Mouse (Mus musculus): ENCODE results near the gene Sik2. TPM values are rescaled to one million over a fixed set of nuclear protein-coding genes. Genes with fewer than 3 reads are reported as not detected.

The Sik2 gene
- polyA plus RNA-seq, 1 experiment from 2014 or later = 18.5 TPM

DNA sequence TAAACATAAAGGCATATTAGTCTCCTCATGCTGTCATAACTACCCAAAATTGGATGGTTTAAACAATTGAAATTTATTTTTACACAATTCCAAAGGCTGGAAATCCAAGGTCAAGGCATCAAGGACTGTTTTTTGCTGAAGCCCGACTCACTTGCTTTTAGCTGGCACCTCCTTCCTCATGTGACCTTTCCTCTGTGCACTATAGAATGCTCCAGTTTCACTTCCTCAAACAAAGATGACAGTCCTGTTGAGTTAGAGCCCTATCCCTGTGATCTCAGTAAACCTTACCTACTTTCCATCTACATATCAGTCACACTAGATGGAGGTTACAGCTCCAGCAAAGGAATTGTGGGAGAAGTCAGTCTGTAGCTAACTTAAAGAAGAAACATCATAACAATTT lies 21.3 kb upstream of the Sik2 start:
- Histone ChIP-seq H3K27me3 (ENCODE audit: control insufficient read depth, insufficient read depth, low read length) (no peaks in the 10 kb centered on the region), H3K36me3 (ENCODE audit: control insufficient read depth, insufficient read depth) (no peaks in the 10 kb centered on the region), H3K9ac (ENCODE audit: low read length) (no peak overlapping the region), H3K27ac (ENCODE audit: low read length) (no peak overlapping the region), H3K9me3 (replicated peaks; ENCODE audit: control insufficient read depth, low read length) (no peaks in the 10 kb centered on the region), H3K4me2 (ENCODE audit: low read depth, low read length) (no peak overlapping the region), H3K4me1 (ENCODE audit: control insufficient read depth, insufficient read depth, low read length) (no peaks in the 10 kb centered on the region), H3K4me3 (ENCODE audit: low read length) (no peak overlapping the region)
- 35% methylated on average over 1 of the region's 1 CpGs for WGBS
- ATAC-seq (replicated peaks; ENCODE audit: extremely low read depth, insufficient read depth, low FRiP score) = no peak

DNA sequence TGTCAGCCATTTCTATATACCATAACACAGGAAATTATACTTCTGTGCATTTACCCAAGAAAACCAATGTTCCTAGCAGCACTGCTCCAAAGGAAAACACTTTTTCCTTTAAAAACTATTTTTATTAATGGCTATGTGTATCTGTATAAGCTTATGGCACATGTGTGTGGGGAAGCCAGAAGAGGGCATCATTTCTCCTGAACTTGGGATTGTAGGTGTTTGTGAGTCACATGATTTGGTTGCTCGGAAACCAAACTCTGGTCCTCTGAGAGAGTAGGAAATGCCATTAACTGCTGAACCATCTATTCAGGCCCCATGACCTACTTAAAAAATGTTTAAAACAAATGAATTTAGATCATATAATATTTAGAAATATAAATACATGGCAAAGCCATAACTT lies 18.1 kb upstream of the Sik2 start:
- no peaks in the 10 kb centered on the region for H3K27me3 ChIP-seq (ENCODE audit: control insufficient read depth, insufficient read depth, low read length)
- H3K9me3 ChIP-seq (replicated peaks; ENCODE audit: control insufficient read depth, low read length) = no peaks in the 10 kb centered on the region
- no peak for ATAC-seq (replicated peaks; ENCODE audit: extremely low read depth, insufficient read depth, low FRiP score)
- no peaks in the 10 kb centered on the region for H3K36me3 ChIP-seq (ENCODE audit: control insufficient read depth, insufficient read depth)
- no peaks in the 10 kb centered on the region for H3K4me1 ChIP-seq (ENCODE audit: control insufficient read depth, insufficient read depth, low read length)
- WGBS = 71% methylated on average over 1 of the region's 1 CpGs
- H3K9ac ChIP-seq (ENCODE audit: low read length) = no peak overlapping the region
- no peak overlapping the region for H3K4me2 ChIP-seq (ENCODE audit: low read depth, low read length)
- H3K27ac ChIP-seq (ENCODE audit: low read length) = no peak overlapping the region
- H3K4me3 ChIP-seq (ENCODE audit: low read length) = no peak overlapping the region

DNA sequence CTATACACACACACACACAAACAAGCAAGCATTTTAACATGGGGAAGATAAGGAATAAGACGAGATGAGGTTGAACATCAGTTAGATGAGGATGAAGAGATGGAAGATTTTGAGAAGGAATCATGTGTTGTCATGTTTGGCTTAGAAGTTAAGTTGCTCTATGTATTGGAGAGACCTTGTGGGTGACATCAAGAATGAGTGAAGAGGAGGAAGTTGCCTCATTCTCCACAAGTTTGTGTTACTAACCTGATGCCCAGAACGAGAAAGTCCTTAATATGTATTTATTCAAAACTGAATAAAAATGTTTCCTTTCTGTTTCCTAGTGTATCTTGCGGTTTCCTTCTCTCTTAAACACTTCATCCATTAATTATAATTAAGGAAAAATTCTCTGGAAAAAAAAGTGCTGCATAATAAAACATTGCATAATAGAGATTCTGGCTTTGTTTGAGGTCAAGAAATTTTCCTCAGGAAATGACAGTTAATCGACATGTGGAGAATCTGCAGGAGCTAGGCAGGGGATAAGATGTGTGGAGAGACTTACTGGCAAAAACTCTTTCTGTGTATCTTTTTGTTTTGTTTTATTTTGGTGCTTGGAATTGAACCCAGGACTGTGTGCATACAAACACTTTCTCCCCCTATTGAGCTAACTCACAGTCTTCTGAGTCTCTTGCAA lies 12.4 kb upstream of the Sik2 start:
- Histone ChIP-seq H3K4me3 (ENCODE audit: low read length) (no peak overlapping the region), H3K4me2 (ENCODE audit: low read depth, low read length) (no peak overlapping the region), H3K27me3 (ENCODE audit: control insufficient read depth, insufficient read depth, low read length) (no peaks in the 10 kb centered on the region), H3K36me3 (ENCODE audit: control insufficient read depth, insufficient read depth) (no peaks in the 10 kb centered on the region), H3K9me3 (replicated peaks; ENCODE audit: control insufficient read depth, low read length) (no peaks in the 10 kb centered on the region), H3K27ac (ENCODE audit: low read length) (no peak overlapping the region), H3K4me1 (ENCODE audit: control insufficient read depth, insufficient read depth, low read length) (no peaks in the 10 kb centered on the region), H3K9ac (ENCODE audit: low read length) (no peak overlapping the region)
- ATAC-seq (replicated peaks; ENCODE audit: extremely low read depth, insufficient read depth, low FRiP score) = no peak
- 76% methylated on average over 4 of the region's 4 CpGs for WGBS

DNA sequence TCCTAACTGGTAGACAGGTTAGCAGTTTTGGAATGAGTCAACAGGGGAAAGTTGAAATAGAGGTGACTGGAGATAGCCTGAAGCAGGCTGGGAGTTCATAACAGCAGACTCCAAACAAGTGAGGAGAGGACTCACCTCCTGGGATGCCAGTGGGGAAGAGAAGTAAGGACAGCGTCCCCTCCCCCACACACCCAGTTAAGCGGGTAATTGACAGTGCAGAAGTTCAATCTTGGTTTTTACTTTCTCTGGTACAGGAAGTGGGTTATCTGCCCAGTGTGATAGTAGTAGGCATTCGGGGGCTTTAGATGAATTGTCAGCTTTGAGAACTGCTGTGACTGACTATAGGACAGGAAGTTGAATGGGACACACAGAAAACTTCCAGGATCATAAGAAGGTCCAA lies 11.5 kb upstream of the Sik2 start:
- no peak for ATAC-seq (replicated peaks; ENCODE audit: extremely low read depth, insufficient read depth, low FRiP score)

DNA sequence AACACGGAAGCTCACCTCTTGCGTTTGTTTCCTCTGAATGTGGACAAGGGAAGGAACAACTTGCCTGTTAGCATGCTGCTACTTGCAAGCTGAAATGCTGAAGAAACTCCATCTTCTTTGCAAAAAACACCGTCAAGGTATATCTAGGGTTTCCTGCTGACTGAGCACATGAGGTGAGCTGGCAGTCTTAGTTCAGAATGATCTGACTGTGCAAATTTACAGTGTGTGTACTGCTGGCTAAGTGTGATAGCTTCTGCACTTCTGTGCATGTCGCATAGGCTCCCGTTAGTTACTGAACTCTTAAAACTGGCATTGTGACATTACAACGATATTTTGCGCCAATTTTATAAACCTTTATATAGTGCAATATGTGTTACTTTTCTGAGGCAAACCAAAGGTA lies 10.8 kb upstream of the Sik2 start:
- no peak for ATAC-seq (replicated peaks; ENCODE audit: extremely low read depth, insufficient read depth, low FRiP score)
- Histone ChIP-seq H3K9ac (ENCODE audit: low read length) (no peak overlapping the region), H3K4me2 (ENCODE audit: low read depth, low read length) (no peak overlapping the region), H3K9me3 (replicated peaks; ENCODE audit: control insufficient read depth, low read length) (no peaks in the 10 kb centered on the region), H3K27ac (ENCODE audit: low read length) (no peak overlapping the region), H3K4me3 (ENCODE audit: low read length) (no peak overlapping the region), H3K36me3 (ENCODE audit: control insufficient read depth, insufficient read depth) (no peaks in the 10 kb centered on the region), H3K27me3 (ENCODE audit: control insufficient read depth, insufficient read depth, low read length) (no peaks in the 10 kb centered on the region), H3K4me1 (ENCODE audit: control insufficient read depth, insufficient read depth, low read length) (peaks cover 2% of the 10 kb centered on the region; the same call in 1 of the 2 replicates)
- 70% methylated on average over 7 of the region's 7 CpGs for WGBS

More for the DNA sequence above, 11.5 kb upstream of the Sik2 start:
- Histone ChIP-seq H3K27ac (ENCODE audit: low read length) (no peak overlapping the region), H3K4me3 (ENCODE audit: low read length) (no peak overlapping the region), H3K4me2 (ENCODE audit: low read depth, low read length) (no peak overlapping the region), H3K4me1 (ENCODE audit: control insufficient read depth, insufficient read depth, low read length) (peaks cover 2% of the 10 kb centered on the region; the same call in 1 of the 2 replicates), H3K9ac (ENCODE audit: low read length) (no peak overlapping the region), H3K36me3 (ENCODE audit: control insufficient read depth, insufficient read depth) (no peaks in the 10 kb centered on the region), H3K27me3 (ENCODE audit: control insufficient read depth, insufficient read depth, low read length) (no peaks in the 10 kb centered on the region), H3K9me3 (replicated peaks; ENCODE audit: control insufficient read depth, low read length) (no peaks in the 10 kb centered on the region)
- 52% methylated on average over 3 of the region's 3 CpGs for WGBS

DNA sequence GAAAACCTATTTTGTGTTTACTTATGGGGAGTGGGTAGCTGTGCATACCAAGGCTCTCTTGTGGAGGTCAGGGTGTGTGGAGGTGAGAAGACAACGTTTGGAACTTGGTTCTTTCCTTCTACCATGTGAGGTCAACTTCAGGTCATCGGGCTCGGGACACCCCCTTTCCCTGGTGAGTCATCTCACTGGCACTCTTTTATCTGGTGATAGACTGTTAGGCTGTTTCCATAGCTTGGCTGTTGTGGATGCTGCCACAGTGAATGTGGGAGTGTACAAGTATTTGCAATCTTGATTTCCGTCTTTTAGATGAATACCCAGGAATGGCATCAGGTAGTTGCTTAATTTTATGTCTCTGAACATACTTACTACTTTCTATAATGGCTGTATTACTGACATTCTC lies 6.9 kb upstream of the Sik2 start:
- no peak overlapping the region for H3K27ac ChIP-seq (ENCODE audit: low read length)
- 21% methylated on average over 4 of the region's 4 CpGs for WGBS
- H3K4me3 ChIP-seq (ENCODE audit: low read length) = no peak overlapping the region
- no peaks in the 10 kb centered on the region for H3K27me3 ChIP-seq (ENCODE audit: control insufficient read depth, insufficient read depth, low read length)
- H3K9me3 ChIP-seq (replicated peaks; ENCODE audit: control insufficient read depth, low read length) = no peaks in the 10 kb centered on the region
- H3K4me2 ChIP-seq (ENCODE audit: low read depth, low read length) = no peak overlapping the region
- H3K36me3 ChIP-seq (ENCODE audit: control insufficient read depth, insufficient read depth) = no peaks in the 10 kb centered on the region
- H3K9ac ChIP-seq (ENCODE audit: low read length) = no peak overlapping the region
- H3K4me1 ChIP-seq (ENCODE audit: control insufficient read depth, insufficient read depth, low read length) = peaks cover 2% of the 10 kb centered on the region; the same call in 1 of the 2 replicates
- no peak for ATAC-seq (replicated peaks; ENCODE audit: extremely low read depth, insufficient read depth, low FRiP score)

DNA sequence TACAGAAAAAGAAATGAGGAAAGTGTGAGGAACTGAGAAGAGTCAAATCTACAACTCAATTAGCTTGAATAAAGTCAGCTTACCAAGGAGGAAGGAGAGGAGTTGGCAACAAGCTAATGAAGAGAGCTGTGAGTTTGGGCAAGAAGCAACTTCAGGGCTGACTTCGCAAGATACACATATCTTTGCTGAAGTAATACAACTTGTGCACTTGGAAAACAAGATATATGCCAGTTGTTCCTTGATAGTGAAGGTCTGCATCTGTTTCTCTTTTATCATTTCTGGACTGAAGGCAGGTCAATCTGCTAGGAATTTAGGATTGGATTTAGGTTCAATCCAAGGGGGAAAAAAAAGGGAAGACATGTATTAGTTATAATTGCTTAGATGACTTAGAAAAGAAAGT lies 4.8 kb upstream of the Sik2 start:
- WGBS = 68% methylated on average over 1 of the region's 1 CpGs
- H3K27me3 ChIP-seq (ENCODE audit: control insufficient read depth, insufficient read depth, low read length) = no peaks in the 10 kb centered on the region
- no peak overlapping the region for H3K9ac ChIP-seq (ENCODE audit: low read length)
- no peak overlapping the region for H3K4me2 ChIP-seq (ENCODE audit: low read depth, low read length)
- H3K27ac ChIP-seq (ENCODE audit: low read length) = no peak overlapping the region
- H3K4me1 ChIP-seq (ENCODE audit: control insufficient read depth, insufficient read depth, low read length) = peaks cover 7% of the 10 kb centered on the region
- ATAC-seq (replicated peaks; ENCODE audit: extremely low read depth, insufficient read depth, low FRiP score) = no peak
- no peaks in the 10 kb centered on the region for H3K36me3 ChIP-seq (ENCODE audit: control insufficient read depth, insufficient read depth)
- no peaks in the 10 kb centered on the region for H3K9me3 ChIP-seq (replicated peaks; ENCODE audit: control insufficient read depth, low read length)
- no peak overlapping the region for H3K4me3 ChIP-seq (ENCODE audit: low read length)

DNA sequence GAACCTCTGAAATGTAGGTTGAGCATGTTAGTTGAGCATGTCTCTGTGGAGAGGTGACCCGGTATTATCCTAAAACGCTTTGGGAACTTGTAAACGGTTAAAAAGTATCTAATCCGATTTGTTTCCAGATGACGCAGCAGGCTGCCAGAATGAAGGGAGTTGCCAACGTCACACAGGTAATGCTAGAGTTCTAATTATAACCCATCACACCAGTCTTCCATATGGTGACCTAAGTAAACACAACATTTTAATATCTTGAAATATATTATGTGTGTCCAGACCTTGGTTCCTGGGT lies 730 bp upstream of the Sik2 start:
- Histone ChIP-seq H3K36me3 (ENCODE audit: control insufficient read depth, insufficient read depth) (no peaks in the 10 kb centered on the region), H3K9ac (ENCODE audit: low read length) (peak overlapping the region; percentile 66), H3K4me2 (ENCODE audit: low read depth, low read length) (peak overlapping the region; percentile 80), H3K9me3 (replicated peaks; ENCODE audit: control insufficient read depth, low read length) (no peaks in the 10 kb centered on the region), H3K4me1 (ENCODE audit: control insufficient read depth, insufficient read depth, low read length) (peaks cover 14% of the 10 kb centered on the region), H3K4me3 (ENCODE audit: low read length) (peak overlapping the region; percentile 43), H3K27me3 (ENCODE audit: control insufficient read depth, insufficient read depth, low read length) (no peaks in the 10 kb centered on the region), H3K27ac (ENCODE audit: low read length) (no peak overlapping the region)
- WGBS = under 1% methylated on average over 6 of the region's 6 CpGs
- no peak for ATAC-seq (replicated peaks; ENCODE audit: extremely low read depth, insufficient read depth, low FRiP score)

DNA sequence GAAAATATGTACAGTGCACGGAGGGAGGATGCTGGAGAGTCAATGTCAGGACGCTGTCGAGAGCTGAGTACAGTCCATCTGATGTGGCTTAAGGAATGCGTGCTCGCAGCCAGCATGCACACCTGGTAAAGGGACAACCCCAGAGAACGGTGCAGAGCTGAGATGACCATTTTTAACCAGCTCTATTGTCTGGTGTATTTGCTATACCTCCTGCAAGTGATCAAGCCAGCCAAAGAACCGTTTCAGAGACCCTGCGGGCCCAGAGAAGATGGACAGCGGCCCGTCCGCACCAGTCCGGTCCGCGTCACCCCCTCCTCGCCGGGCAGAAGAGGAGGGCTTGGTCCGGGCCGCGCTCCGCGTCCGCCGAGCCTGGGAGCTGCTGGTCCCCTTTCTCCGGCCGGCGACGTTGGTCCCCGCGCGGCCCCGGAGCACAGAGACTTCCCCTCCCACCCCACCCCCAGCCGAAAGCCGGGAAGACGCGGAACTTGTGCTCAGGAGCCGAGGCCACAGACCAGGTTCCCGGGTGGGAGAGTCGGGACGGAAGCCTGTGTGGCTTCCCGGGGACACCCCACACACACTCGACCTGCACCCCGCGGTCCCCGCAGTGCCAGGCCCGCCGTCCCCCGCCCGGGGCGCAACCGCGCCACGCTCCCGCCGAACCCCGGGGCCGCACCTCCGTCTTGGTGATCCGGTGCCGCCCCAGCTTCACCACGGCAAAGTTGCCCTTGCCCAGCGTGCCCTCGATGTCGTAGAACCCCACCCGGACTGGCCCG lies 619 bp downstream of the Sik2 start:
- peak overlapping the region; percentile 86 for H3K27ac ChIP-seq (ENCODE audit: low read length)
- H3K4me2 ChIP-seq (ENCODE audit: low read depth, low read length) = peak overlapping the region; percentile 64
- peaks cover 14% of the 10 kb centered on the region for H3K4me1 ChIP-seq (ENCODE audit: control insufficient read depth, insufficient read depth, low read length)
- under 1% methylated on average over 62 of the region's 65 CpGs for WGBS
- peak overlapping the region; percentile 85 for H3K9ac ChIP-seq (ENCODE audit: low read length)
- H3K4me3 ChIP-seq (ENCODE audit: low read length) = peak overlapping the region; percentile 73
- H3K27me3 ChIP-seq (ENCODE audit: control insufficient read depth, insufficient read depth, low read length) = no peaks in the 10 kb centered on the region
- peak; percentile 57 for ATAC-seq (replicated peaks; ENCODE audit: extremely low read depth, insufficient read depth, low FRiP score)
- no peaks in the 10 kb centered on the region for H3K9me3 ChIP-seq (replicated peaks; ENCODE audit: control insufficient read depth, low read length)
- H3K36me3 ChIP-seq (ENCODE audit: control insufficient read depth, insufficient read depth) = no peaks in the 10 kb centered on the region
